Mouse (Mus musculus) kidney, adult 8-10 months (tissue): ENCODE measurements around the gene Acvr2b.
"Not testable (repeated sequence)": the region's sequence is repeated elsewhere in the genome, so short reads cannot be mapped to it uniquely, and the experiment has no call there.

Experiments
- DNase-seq, 2 experiments: peaks; one replicate each; pipeline ENCODE4 v3.0.0; 2022

Acvr2b gene

GRCm38 (mm10) chr9:119401801-119402214, at the start of gene Acvr2b:
Gene Acvr2b (plus strand): TSS chr9:119402118.
- DNase-seq: peak; percentile 93 to 95

- peak; percentile 67 to 88 for DNase-seq
Measured at GRCm38 (mm10) chr9:119353926-119354325, 48.0 kb upstream of the Acvr2b start.

GRCm38 (mm10) chr9:119355943-119356342, 46.0 kb upstream of the Acvr2b start:
- DNase-seq: no peak

DNA sequence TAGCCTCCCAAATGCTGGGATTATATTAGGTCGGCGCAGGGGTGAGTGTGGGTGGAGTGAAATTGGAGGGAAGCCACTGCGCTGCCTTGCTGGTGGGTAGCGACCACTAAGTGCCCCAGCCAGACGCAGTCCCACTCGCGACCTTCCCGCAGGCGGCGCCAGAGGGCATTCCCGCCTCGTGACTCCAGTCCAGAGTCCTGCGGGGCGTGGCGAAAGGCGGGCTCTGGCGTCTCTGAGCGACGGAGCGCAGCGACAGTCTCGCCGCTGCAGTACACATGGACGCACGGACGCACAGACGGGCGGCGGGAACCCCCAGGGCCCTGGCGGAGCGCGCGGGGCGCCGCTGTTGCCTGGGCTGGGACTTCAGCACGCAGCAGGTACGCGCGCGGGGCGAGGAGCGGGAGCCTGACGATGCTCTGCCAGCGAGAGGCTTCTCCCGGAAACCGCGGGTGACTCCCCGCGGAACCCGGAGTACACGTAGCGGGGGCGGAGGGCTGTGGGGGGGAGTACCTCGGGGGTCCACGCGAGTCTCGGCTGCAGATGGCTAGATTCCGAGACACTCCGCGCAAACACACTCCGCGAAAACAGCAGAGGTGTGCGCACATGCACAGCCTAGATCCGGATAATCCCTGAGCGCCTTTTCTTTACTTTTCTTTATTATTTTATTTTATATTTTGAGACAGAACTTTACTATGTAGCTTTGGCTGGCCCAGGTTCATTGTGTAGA, 44.4 kb upstream of the Acvr2b start, which contains the start of gene Xylb:
TSS of gene Xylb (plus strand) at position 51 of the 727 bp plus-strand sequence.
- DNase-seq: peak; percentile 92 to 97

DNA sequence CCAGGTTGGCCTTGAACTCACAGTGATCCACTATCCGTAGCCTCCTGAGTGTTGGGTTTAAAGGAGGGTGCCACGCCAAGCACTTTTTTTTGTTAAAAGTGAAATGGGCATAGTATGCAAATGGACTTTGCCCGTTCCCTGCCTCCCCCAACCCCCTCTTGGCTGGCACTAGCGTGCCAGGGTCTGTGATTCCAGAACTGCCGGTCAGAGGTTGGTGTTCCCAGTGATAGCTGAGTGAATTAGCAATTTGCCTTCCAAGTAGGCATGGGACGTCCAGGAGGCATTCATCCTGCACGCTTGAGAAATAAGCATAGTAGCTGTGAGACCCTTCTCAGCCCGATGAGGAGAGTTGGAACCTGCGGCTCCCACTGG, 43.9 kb upstream of the Acvr2b start:
- peak; percentile 82 to 84 for DNase-seq

DNA sequence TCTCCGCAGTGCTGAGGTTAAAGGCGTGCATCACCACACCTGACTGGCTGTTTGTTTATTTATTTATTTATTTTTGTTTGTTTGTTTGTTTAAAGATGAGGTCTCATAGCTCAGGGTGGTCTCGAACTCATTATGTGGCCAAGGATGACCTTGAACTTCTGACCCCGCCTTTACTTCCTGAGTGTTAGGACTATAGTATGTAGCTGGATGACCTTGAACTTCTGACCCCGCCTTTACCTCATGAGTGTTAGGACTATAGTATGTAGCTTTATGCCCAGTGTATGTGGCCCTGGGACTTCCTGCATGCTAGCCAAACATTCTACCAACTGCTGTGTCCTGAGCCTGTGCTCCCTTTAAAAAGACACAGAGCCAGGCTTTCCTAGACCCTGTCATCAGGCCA, 40.5 kb upstream of the Acvr2b start:
- no peak for DNase-seq

DNA sequence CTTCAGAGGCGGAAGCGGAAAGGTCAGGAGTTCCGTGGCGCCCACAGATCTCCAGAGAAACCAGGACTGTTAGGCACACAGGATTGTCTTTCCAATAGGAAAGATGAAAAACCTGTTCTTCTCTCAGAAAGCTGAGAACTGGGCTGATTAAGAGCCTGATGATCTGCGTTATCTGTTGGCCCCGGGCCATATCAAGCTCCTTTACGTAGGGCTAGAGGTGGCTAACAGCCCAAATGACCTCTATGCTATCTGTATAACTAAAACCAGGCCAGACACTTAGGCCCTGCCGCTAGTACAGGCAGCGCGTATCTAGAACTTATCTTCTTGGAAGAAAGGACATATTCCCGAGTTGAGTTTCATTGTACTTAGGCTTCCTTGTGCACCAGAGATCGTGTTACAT, 38.7 kb upstream of the Acvr2b start:
- DNase-seq: no peak

- DNase-seq: no peak
Measured at GRCm38 (mm10) chr9:119365284-119365683, 36.6 kb upstream of the Acvr2b start, which contains the start of gene Slc22a14. Gene Slc22a14 (minus strand): TSS chr9:119365553.

DNA sequence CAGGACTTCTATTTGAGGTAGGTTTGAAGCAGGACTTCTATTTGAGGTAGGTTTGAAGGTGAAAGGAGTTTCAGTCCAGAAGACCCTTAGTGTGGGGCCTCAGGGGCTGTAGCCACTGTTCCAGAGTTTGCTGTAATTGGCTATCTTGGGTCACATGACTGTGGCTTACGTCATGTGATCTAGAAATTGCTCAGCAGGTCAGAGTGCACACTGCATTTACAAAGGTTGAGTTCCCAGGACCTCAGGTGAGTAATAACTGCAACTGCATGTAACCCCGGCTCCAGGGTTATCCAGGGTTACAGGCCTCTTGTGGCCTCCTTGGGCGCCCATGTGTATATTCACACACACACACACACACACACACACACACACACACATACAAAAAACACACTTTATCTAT, 33.6 kb upstream of the Acvr2b start:
- DNase-seq: peak; percentile 54 to 56

DNA sequence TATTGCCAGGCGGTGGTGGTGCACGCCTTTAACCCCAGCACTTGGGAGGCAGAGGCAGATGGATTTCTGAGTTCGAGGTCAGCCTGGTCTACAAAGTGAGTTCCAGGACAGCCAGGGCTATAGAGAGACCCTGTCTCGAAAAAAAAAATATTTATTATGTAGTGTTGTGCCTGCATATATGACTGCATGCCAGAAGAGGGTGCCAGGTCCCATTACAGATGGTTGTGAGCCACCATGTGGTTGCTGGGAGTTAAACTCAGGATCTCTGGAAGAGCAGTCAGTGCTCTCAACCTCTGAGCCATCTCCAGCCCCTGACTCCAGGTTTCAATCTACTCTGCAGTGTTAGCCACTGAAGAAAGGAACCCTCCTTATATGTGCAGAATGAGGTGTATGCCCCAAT, 31.1 kb upstream of the Acvr2b start:
- DNase-seq: not testable (repeated sequence)

GRCm38 (mm10) chr9:119371251-119371650, 30.7 kb upstream of the Acvr2b start:
- DNase-seq: no peak

GRCm38 (mm10) chr9:119375008-119375407, 26.9 kb upstream of the Acvr2b start:
- DNase-seq: no peak

DNA sequence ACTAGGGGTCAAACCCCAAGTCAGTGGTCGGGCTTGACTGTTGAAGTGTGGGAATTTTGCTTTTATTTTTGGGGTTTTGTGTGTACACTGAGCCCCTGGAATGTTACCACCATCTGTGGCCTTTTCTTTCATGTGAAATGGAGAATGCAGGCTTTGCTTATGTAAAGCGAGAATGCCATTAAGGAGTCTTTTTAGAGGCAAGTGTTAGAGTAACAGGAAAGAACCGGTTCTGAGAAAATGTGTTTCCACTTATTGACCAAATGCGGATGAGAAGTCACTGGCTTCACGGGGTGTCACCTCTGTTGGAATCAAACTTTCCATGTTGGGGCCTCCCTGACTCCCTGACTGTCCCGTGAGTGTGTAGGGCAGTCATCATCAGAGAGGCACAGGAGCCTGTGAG, 26.4 kb upstream of the Acvr2b start:
- DNase-seq: no peak

- DNase-seq: no peak
Measured at GRCm38 (mm10) chr9:119378231-119378630, 23.7 kb upstream of the Acvr2b start.

DNA sequence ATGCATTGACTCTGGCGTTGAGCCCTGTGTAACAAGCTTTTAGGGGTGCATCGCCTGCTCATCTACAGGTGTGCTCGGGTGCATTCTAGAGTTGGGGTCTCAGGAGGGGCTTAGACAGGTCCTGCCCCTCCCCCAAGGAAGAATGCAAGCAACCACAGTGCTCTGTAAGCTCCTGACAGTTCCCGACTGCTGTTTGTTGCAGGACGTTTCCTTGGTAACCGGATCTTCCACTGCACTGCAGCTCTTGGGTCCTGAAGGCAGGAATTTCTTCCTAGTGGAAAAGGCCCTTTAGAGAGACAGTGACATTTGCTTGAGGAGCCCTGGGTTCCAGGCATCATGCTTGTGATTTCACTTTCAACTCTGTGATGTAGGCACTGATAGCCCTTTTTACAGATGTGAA, 19.3 kb upstream of the Acvr2b start:
- DNase-seq: no peak

DNA sequence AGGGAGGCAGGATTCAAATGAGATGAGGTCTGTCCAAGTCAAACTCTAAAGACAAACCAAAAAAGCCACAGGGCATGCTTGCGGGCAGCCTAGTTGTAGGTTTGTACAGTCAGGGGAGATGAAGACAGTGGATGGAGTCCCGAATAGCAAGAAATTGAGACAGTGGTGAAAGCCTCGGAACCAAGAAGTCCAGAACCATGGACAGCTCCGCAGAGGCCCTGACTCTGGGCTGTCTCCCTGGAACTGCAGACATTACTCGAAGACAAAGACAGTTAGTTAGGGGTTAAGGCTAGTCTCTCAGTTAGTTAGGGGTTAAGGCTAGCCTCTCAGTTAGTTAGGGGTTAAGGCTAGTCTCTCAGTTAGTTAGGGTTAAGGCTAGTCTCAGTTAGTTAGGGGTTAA, 13.0 kb upstream of the Acvr2b start:
- DNase-seq: no peak

GRCm38 (mm10) chr9:119390214-119390613, 11.7 kb upstream of the Acvr2b start:
- no peak for DNase-seq

DNA sequence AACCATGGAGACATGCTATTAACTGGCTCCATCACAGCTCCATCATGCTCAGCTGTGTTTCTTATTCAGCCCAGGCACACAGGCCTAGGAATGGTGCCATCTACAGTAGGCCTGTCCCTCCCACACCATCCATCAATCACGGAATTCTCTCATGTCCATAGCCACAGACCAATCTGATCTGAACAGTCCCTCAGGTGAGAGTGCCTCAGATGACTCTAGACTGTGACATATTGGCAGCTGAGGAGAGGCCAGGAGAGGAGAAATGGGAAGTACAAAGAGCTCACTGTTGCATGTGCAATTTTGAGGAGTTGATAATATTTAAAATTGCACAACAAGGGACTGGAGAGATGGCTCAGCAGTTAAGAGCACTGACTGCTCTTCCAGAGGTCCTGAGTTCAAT, 7.1 kb upstream of the Acvr2b start:
- no peak for DNase-seq

DNA sequence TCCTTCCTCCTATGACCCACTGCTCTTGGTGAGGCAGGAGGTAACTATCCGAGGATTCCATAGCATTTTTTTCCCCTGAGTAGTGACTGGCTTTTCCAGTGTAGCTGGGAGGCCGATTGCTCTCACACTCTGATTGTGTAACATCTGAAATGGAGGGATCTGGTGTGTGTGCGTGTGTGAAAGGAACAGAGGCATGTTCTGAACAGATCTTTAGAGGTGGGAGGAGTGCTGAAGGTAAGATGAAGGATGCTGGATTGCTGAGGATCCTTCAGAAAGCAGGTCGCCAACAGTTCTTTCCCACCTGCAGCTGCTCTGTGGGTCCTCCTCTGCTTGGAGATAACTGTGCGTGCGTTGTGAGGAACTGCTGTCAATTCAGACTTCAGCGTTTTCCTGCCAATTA, 567 bp upstream of the Acvr2b start:
- DNase-seq: no peak

DNA sequence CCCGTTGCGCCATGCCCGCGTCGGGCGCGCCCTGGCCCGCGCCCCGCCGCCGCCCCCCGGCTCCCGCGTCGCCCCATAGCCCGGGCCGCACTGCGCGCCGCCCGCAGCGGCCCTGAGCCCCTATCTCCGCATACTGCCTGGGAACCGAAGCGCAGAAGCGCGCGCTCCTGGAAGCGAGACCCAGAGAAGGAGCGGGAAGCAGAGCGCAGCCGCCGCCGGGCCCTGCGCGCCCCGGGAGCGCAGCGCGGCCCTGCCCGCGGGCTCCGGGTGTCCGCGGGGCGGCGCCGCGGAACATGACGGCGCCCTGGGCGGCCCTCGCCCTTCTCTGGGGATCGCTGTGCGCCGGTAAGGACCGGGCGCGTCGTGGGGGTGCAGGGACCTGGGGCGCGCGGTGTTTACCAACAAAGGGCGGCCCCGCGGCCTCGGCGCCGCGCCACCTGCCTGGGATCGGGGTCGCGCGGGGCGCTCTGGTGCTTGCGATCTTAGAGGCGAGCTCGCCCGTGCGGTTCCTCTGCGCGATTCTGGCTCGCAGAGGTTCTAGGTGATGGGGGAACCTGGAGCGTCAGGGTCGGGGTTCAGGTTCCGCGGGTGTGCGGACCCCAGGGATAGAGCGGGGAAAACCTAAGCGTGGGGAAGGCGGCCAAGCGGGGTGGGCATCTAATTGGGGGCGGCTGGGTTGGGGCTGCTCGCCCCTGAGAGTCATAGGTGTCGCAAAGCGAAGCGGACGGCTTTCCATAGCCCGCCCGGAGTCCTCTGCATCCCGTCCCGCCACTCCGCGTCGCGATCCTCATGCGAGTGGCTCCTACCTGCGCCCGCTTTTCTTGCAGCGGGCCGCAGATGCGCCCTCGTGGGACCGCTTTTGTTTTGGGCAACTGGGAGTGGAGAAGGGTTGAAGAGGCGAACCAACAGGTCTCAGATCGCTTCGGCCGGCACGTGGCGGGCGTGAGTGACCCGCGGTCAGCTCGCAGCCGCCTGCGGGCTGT, 626 bp downstream of the Acvr2b start:
- DNase-seq: peak in 1 of 2 experiments; percentile 40

DNA sequence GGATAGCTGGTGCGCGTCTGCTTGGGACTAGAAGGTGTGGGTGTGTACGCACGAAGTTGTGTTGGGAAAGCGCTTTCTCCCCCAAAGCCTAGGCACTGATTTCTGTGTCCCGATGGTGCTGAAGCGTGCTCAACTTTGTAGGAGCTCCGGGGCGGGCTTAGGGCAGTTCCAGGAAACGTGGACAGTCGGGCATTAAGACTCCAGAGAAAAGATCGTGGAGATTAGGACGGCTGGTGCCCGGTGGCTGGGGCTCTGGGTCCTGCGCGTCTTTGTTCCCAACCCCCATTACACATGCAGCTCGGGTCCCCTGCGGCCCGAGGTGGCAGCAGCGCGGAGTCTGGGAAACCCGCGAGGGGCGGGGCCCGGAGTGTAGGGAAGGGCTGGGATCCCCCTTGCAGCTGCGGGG, 1.3 kb downstream of the Acvr2b start:
- peak in 1 of 2 experiments; percentile 23 for DNase-seq

DNA sequence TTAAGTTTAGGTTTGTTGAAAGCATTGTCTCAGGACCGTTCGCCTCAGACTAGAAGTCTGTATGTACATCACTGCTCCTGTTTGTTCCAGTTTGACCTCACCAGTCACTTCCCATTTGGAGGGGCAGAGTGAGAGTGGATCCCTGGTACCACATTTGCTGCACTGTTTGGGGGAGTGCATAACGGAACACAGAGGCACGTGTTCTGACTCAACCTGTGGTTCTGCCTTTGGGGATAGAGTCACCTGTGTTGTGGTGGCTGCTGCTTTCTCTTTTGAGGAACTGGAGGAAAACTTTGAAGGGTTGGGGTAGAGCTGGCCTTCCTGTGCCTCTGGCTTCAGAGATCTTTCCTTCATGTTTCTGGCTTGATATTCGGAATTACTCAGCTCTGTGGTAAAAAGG, 2.2 kb downstream of the Acvr2b start:
- DNase-seq: no peak

GRCm38 (mm10) chr9:119407884-119408283, 6.0 kb downstream of the Acvr2b start:
- peak; percentile 68 to 77 for DNase-seq
